Mouse (Mus musculus): Measurements from ENCODE around the gene Nkpd1.

DNA sequence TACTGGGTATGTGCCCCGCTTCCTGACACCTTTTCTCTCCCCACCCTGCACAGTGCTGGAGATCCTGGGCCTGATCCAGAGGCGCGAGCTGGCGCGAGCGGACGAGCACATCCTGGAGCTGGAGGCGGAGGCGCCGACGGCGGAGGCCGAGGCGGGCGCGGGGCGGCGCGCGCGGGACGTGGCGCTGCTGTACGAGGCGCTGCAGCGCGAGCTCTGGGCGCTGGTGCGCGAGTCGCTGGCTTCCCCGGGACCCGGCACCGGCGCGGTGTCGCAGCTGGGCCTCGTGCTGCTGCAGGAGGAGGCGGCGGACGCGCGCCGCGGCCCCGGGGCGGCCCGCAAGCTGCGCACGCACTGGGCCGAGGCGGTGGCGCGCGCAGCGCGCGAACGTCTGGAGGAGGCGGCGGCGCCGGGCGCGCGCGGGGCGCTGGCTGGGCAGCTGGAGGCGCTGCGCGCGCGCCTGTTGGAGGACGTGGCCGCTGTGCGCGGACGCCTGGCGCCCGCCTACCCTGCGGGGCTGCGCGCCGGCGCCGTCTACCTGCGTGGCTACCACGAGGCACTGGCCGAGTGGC is 43.7 kb upstream of the Nkpd1 start:
- TF ChIP-seq CTCF (IDR thresholded peaks at IDR 0.05; ENCODE audit: extremely low read depth, insufficient read depth, insufficient read length, insufficient replicate concordance) (no peak), POLR2A (IDR thresholded peaks at IDR 0.05; ENCODE audit: low read depth, low read length) (no peak)
